Mouse (Mus musculus): ENCODE results near the gene Itln1. TPM values are rescaled to one million over a fixed set of nuclear protein-coding genes. Genes with fewer than 3 reads are reported as not detected.
A peak's percentile ranks its signal among the peaks of the same experiment; 100 is the strongest.

Gene Itln1
- not detected for total RNA-seq (2021)

DNA sequence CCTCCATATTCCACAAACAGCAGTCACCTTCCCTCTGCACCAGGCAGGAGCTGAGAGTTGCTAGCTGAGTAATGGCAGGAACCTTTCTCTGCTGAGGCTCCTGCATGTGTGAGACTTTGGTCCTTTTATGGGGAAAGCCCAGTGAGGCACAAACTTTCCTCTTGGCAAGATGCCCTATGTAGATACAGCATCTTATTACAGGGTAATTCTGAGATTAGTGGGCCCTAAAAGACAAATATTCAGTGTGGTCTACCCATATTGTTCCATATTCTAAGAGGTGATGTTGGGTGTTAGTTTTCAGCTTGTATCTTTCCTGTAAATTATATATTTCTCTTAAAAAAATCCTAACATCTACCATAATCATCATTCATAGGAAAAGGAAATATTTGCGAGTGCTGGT lies at the start of gene Itln1:
Gene Itln1, minus strand, starts transcription at position 101 of the 400 bp plus-strand sequence.
- intact Hi-C loops (cut with DNase I), result no loop called here
- no peak for DNase-seq (ENCODE audit: low spot score in 2 of 2)

GRCm38 (mm10) chr1:171584584-171584983 lies 49.5 kb upstream of the Itln1 start:
- intact Hi-C loops (cut with DNase I), result no loop called here
- no peak for DNase-seq (ENCODE audit: low spot score in 2 of 2)

DNA sequence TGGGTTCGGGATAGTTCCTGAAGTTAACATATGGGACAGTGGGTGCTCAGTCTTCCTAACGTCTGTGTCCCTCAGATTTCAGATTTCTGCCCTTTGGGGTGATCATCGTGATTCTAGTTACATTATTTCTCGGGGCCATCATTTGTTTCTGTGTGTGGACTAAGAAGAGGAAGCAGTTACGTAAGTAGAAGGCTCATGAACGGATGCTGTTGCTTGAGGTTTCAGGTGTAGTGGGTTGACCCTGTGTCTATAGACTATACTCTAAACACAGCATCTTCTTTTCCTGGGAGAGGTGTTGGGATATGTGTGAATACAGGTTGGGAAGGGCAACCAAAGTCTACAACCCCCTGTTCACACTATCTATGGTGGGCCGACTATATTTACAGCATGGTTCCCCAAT lies 42.1 kb upstream of the Itln1 start:
- no peak for DNase-seq (ENCODE audit: low spot score in 2 of 2)
- intact Hi-C loops (cut with DNase I), result loop anchor here (5.0 kb wide), 2 partner anchors 35 to 50 kb away; no protein-coding TSS in a partner anchor

GRCm38 (mm10) chr1:171568436-171568835 lies 33.3 kb upstream of the Itln1 start:
- intact Hi-C loops (cut with DNase I), result loop anchor here (5.0 kb wide), 2 partner anchors 66 to 89 kb away; partner anchors contain the start of gene Alyref2
- DNase-seq (ENCODE audit: low spot score in 2 of 2), result no peak

DNA sequence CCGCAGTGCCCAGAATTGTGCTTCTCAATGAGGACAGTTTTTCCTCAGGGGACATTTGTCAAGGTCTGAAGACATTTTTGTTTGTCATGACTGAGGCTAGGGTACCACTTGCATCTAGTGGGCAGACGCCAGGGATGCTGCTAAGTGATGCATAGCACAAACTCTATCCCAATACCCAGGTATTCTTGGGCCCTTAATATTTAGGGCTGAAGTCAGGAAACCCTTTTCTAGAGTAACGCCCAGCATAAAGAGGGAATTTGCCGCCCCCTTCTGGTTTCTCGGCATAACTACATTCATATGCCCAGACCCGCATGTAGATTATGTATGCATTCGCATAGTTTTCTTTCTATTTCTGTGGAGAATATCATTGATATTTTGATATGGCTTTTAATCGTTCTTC lies 31.7 kb upstream of the Itln1 start:
- peak; percentile 18 to 43 for DNase-seq (ENCODE audit: low spot score in 2 of 2)
- intact Hi-C loops (cut with DNase I), result loop anchor here (1.0 to 5.0 kb wide), 3 partner anchors 64 to 96 kb away; partner anchors contain the start of gene Alyref2

DNA sequence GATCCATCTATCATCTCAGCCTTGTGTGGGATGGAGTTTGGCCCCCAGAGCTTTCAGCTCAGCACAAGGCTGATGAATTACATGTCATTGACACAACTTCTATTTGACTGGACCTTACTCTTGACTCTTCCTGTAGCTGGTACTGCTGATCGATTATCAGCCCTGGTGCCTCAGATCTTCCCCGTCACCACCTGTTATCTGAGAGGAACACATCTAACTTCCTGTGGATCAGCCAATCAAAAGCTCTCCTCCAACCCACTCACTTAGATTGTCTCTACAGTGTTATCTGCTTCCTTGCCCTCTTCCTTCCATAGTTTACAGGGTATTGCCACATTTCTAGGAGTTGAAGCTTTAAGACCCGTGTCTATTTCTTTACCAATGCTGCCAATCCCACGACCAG lies 30.8 kb upstream of the Itln1 start:
- intact Hi-C loops (cut with DNase I), result loop anchor here (1.0 to 5.0 kb wide), 3 partner anchors 64 to 96 kb away; partner anchors contain the start of gene Alyref2
- no peak for DNase-seq (ENCODE audit: low spot score in 2 of 2)

DNA sequence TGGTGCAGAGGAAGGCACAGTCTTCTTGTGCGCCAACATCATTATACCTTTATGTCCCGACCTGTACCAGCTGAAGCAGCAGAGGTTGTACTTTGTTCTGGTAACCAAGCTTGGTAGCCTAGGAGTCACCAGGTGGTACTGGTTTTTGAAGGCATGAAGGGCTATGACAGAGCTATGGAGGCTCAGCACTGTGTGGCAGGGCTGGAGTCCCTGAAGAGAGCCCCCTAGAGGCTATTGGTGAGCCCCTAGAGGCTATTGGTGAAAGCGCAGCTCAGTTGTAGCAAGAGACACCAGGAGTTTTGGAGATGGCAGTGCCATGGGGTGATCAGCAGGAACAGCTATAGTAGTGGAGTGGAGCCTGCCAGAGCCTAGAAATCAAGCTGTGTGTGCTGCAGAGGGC lies 29.2 kb upstream of the Itln1 start:
- DNase-seq (ENCODE audit: low spot score in 2 of 2), result no peak

DNA sequence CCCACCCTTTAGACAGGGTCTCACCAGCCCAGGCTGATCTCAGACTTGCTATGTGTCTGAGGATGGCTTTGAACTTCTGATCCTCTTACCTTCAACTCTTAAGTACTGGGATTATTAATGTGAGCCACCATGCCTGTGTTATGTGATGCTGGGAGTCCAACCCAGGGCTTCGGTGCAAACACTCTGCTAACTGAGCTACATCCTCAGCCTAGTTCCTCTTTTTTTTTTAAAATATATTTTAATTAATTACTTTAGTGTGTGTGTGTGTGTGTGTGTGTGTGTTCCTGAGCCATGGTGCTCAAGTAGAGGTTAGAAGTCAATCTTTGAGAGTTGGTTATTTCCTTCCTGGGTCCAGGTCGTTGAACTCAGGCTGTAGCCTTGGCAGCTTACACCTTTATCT lies 27.9 kb upstream of the Itln1 start:
- no peak for DNase-seq (ENCODE audit: low spot score in 2 of 2)
- intact Hi-C loops (cut with DNase I), result no loop called here

More for the DNA sequence above, 29.2 kb upstream of the Itln1 start:
- intact Hi-C loops (cut with DNase I), result no loop called here

DNA sequence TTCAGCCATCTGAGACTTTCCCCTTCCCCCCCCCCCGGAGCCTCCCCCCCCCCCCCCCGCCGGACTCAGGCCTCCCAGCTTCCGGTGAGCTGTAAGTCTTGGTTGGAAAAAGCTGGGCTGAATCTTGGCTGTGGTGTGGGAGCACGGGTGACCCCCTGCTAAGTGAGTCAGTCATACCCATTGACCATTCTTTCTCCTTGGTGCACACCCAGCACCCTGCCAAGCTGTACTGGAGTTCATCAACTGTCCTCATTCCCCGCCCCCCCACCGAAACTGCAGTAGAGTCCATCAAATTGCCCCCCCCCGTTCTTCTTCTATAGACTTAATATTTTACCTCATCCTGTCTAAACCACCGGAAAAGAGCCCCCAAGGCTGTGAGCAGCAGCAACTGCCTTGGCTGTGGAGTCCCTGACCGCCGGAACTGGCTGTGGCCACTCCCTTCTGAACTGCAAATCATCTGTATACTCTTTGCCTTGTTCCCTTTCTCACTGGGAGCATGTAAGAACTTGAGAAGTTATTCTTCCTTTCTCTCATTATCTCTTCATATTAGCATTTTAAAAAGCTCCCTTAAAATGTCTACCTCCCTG lies 26.6 kb upstream of the Itln1 start:
- intact Hi-C loops (cut with DNase I), result no loop called here
- DNase-seq (ENCODE audit: low spot score in 2 of 2), result no peak

DNA sequence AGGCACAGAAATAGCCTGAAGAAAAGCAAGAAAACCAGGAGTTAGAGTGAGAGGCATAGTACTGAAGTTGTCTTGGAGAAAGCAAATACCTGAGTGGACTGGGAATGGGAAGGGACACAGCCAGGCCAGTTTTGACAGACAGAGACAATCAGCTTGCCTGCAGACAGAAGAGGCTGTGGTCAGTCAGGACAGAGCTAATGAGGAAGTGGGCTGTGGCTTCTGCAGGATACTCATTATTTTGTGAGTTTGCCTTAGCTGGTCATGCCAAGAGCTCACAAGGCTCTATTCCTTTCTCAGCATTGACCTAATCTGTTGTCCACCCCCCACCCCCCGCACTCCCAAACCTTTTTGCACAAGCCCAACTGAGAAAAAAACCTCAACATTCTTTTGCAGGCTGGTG lies 26.1 kb upstream of the Itln1 start:
- intact Hi-C loops (cut with DNase I), result no loop called here

DNA sequence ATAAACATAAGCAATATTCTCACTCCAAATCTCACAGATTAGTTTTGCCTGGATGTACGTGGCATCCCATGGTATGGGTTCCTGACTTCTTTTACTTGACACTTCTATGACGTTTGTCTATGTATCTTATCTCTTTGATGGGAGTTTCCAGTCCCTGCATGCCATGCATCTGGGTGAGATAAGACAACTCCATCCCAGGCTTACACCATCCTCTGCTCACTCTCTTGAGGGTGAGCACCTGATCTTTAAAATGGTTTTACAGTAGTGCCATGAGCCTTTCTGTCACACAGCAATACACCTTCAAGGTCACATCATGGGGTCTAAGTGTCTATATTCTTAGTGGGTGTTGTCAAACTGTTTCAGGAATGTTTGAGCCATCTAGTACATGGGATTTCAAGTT lies 25.2 kb upstream of the Itln1 start:
- no peak for DNase-seq (ENCODE audit: low spot score in 2 of 2)
- intact Hi-C loops (cut with DNase I), result no loop called here

More for the DNA sequence above, 26.1 kb upstream of the Itln1 start:
- DNase-seq (ENCODE audit: low spot score in 2 of 2), result no peak

DNA sequence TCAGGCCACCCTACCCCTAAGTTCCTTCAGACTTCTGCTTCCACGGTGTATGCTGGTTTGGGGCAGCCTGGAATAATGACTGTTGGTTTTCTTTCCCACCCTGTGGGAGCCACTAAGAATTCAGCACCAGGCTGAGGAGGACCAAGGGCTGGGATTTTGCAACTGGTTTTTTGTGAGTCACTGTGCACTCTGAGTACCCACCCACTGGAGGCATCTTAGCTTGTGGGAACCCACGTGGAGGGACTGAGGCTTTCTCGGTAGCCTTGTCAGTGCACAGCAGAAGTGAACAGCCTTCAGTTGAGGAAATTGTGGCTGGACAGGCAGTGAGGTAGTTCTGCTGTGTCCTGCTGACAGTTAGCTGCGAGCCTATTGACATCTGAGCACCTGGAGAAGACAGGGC lies 23.8 kb upstream of the Itln1 start, which contains the start of gene Cd244a:
Gene Cd244a, plus strand, starts transcription at position 296 of the 400 bp plus-strand sequence.
- peak in 1 of 2 experiments; percentile 9 for DNase-seq (ENCODE audit: low spot score in 2 of 2)
- intact Hi-C loops (cut with DNase I), result loop anchor here (2.0 kb wide), 1 partner anchor 192 kb away; no protein-coding TSS in a partner anchor

GRCm38 (mm10) chr1:171558407-171558806 lies 23.3 kb upstream of the Itln1 start:
- intact Hi-C loops (cut with DNase I), result loop anchor here (2.0 kb wide), 1 partner anchor 192 kb away; no protein-coding TSS in a partner anchor
- no peak for DNase-seq (ENCODE audit: low spot score in 2 of 2)

DNA sequence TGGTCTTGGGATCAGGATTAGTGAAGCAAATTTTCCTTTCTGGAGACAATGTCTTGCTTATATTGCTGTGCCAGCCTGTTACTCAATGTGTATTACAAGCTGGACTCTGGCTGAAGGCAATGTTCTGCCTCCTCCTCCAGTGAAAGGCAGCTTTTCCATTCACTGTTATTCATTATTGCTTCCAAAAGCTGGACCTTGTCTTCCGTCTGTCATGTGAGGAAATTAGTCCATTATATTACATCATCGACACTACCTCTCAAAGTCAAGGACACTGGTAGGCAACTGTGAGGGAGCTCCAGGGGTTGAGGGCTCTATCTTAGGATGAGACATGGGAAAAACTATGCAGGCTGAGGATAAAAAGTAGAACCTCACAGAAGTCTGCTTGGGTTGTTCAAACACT lies 21.3 kb upstream of the Itln1 start:
- intact Hi-C loops (cut with DNase I), result no loop called here
- no peak for DNase-seq (ENCODE audit: low spot score in 2 of 2)

- no peak for DNase-seq (ENCODE audit: low spot score in 2 of 2)
- intact Hi-C loops (cut with DNase I), result no loop called here
Measured at GRCm38 (mm10) chr1:171553359-171554341, 18.6 kb upstream of the Itln1 start.

- no peak for DNase-seq (ENCODE audit: low spot score in 2 of 2)
- intact Hi-C loops (cut with DNase I), result no loop called here
Measured at GRCm38 (mm10) chr1:171552230-171552629, 17.1 kb upstream of the Itln1 start.

- no peak for DNase-seq (ENCODE audit: low spot score in 2 of 2)
- intact Hi-C loops (cut with DNase I), result no loop called here
Measured at GRCm38 (mm10) chr1:171551326-171551725, 16.2 kb upstream of the Itln1 start.

GRCm38 (mm10) chr1:171540694-171541093 lies 5.6 kb upstream of the Itln1 start:
- no peak for DNase-seq (ENCODE audit: low spot score in 2 of 2)
- intact Hi-C loops (cut with DNase I), result loop anchor here (5.0 kb wide), 1 partner anchor 37 kb away; no protein-coding TSS in a partner anchor

GRCm38 (mm10) chr1:171534557-171534956 lies 537 bp downstream of the Itln1 start:
- intact Hi-C loops (cut with DNase I), result no loop called here
- DNase-seq (ENCODE audit: low spot score in 2 of 2), result no peak

- intact Hi-C loops (cut with DNase I), result no loop called here
- DNase-seq (ENCODE audit: low spot score in 2 of 2), result no peak
Measured at GRCm38 (mm10) chr1:171532830-171533229, 2.3 kb downstream of the Itln1 start.

Measured in left cerebral cortex, postnatal 25 days (tissue).